ENCODE assay signal across 16 mouse cellular contexts in genomic region chr13:13558900-13559299, GRCm38 (mm10). TPM values are rescaled to one million over a fixed set of nuclear protein-coding genes. Genes with fewer than 3 reads are reported as not detected.
A peak's percentile ranks its signal among the peaks of the same experiment; 100 is the strongest.
DNase-seq lines count a peak whose midpoint lies in the region; ATAC-seq lines count a peak whose summit lies in the region.
"Had no signal": no experiment of that assay in that cellular context is flagged by ENCODE, and none has a peak within 500 bp of the region (broad histone marks: within the 10 kb centered on the region; RNA-seq: fewer than 3 reads in every experiment).

No protein-coding gene starts in this region.

- no peak overlapping the region for H3K27ac ChIP-seq in midbrain, embryonic 16.5 days (ENCODE audit: low read length)
- H3K27ac ChIP-seq: embryonic facial prominence, embryonic 13.5 days; forebrain, embryonic 13.5 days; hindbrain, embryonic 15.5 days; kidney, embryonic 15.5 days; midbrain, embryonic 15.5 days had no signal

- H3K4me3 ChIP-seq in midbrain, embryonic 16.5 days (ENCODE audit: low read depth, low read length): no peak overlapping the region
- H3K4me3 ChIP-seq: embryonic facial prominence, embryonic 13.5 days; forebrain, embryonic 13.5 days; hindbrain, embryonic 15.5 days; kidney, embryonic 15.5 days; midbrain, embryonic 15.5 days had no signal

- 84% methylated on average over 5 of the region's 5 CpGs for WGBS in midbrain, embryonic 16.5 days

- no peaks in the 10 kb centered on the region for H3K36me3 ChIP-seq in midbrain, embryonic 16.5 days (ENCODE audit: control insufficient read depth, insufficient read depth, low read length)
- H3K36me3 ChIP-seq: embryonic facial prominence, embryonic 13.5 days; G1E; hindbrain, embryonic 15.5 days; kidney, embryonic 15.5 days; midbrain, embryonic 15.5 days had no signal

- no peak overlapping the region for H3K4me2 ChIP-seq in midbrain, embryonic 16.5 days (ENCODE audit: low read length)
- H3K4me2 ChIP-seq: embryonic facial prominence, embryonic 13.5 days; forebrain, embryonic 13.5 days; hindbrain, embryonic 15.5 days; kidney, embryonic 15.5 days; midbrain, embryonic 15.5 days had no signal

- H3K4me1 ChIP-seq in midbrain, embryonic 16.5 days (ENCODE audit: control insufficient read depth, insufficient read depth, low read length): no peaks in the 10 kb centered on the region
- H3K4me1 ChIP-seq: embryonic facial prominence, embryonic 13.5 days; forebrain, embryonic 13.5 days; hindbrain, embryonic 15.5 days; kidney, embryonic 15.5 days; midbrain, embryonic 15.5 days had no signal

- ATAC-seq in granulocyte monocyte progenitor cell, adult 5-6 weeks (replicated peaks; ENCODE audit: poor library complexity, severe bottlenecking): peak; percentile 85
- ATAC-seq in monocyte, adult 5-6 weeks (replicated peaks; ENCODE audit: insufficient number of reproducible peaks, low FRiP score, low TSS enrichment, poor library complexity, severe bottlenecking): peak; percentile 72
- ATAC-seq in midbrain, embryonic 16.5 days: no peak
- ATAC-seq: forebrain, embryonic 13.5 days; midbrain, embryonic 15.5 days had no signal

- DNase-seq in adrenal gland, postnatal 14 days: peak; percentile 25
- no peak for DNase-seq in adrenal gland, adult (ENCODE audit: inconsistent age in 2 of 2, low spot score in 1 of 2)
- peak; percentile 82 for DNase-seq in 416B (ENCODE audit: low read depth)
- DNase-seq in frontal cortex, postnatal 36 days (ENCODE audit: low spot score in 2 of 2): no peak
- DNase-seq in urinary bladder, postnatal 10 days (ENCODE audit: low spot score): no peak
- DNase-seq: cerebellum, postnatal 25 days; layer of hippocampus, adult 9-11 months had no signal

- H3K9me3 ChIP-seq in midbrain, embryonic 16.5 days (replicated peaks; ENCODE audit: control insufficient read depth, low read length, poor library complexity, severe bottlenecking): no peaks in the 10 kb centered on the region
- H3K9me3 ChIP-seq: embryonic facial prominence, embryonic 13.5 days; forebrain, embryonic 13.5 days; G1E; hindbrain, embryonic 15.5 days; kidney, embryonic 15.5 days; midbrain, embryonic 15.5 days had no signal

- no peaks in the 10 kb centered on the region for H3K27me3 ChIP-seq in midbrain, embryonic 16.5 days (ENCODE audit: control insufficient read depth, insufficient read depth, low read depth, low read length)
- H3K27me3 ChIP-seq: embryonic facial prominence, embryonic 13.5 days; forebrain, embryonic 13.5 days; hindbrain, embryonic 15.5 days; kidney, embryonic 15.5 days; midbrain, embryonic 15.5 days had no signal

- H3K9ac ChIP-seq in midbrain, embryonic 16.5 days (ENCODE audit: low read depth, low read length): no peak overlapping the region
- H3K9ac ChIP-seq: embryonic facial prominence, embryonic 13.5 days; forebrain, embryonic 13.5 days; hindbrain, embryonic 15.5 days; kidney, embryonic 15.5 days; midbrain, embryonic 15.5 days had no signal

RNA-seq across cellular contexts. Expression of gene Lyst, which starts 31.3 kb away (rescaled TPM):
- 25.2 and 29.1 TPM in 2 replicates for total RNA-seq in adrenal gland, postnatal 14 days (2021)
- 68.7 and 69.9 TPM in 2 replicates for total RNA-seq in granulocyte monocyte progenitor cell, adult 5-6 weeks (2014; fragmentation: Nextera tagmentation)
- total RNA-seq in granulocyte monocyte progenitor cell, adult 5-6 weeks (2017): 77.8 and 90.0 TPM in 2 replicates
- 73.5 to 115 TPM (median 113 TPM) in 3 replicates for total RNA-seq in monocyte, adult 5-6 weeks (2017)
- polyA plus RNA-seq in midbrain, embryonic 16.5 days (2015; fragmentation: Nextera tagmentation; extraction: Ambion mirVana): 3.9 and 4.5 TPM in 2 replicates

Comparison
In these comparisons a context has a peak if more than half of its experiments do, and no peak if none do; other contexts are left out.
1. DNase-seq: peak in adrenal gland, postnatal 14 days (single experiment) and 416B (single experiment); none in adrenal gland, adult (0 of 2), frontal cortex, postnatal 36 days (0 of 2) and urinary bladder, postnatal 10 days (single experiment).